Comparison of ENCODE assay signal across 16 mouse cellular contexts in genomic region chr8:77236701-77237100, GRCm38 (mm10).
DNase-seq lines count a peak whose midpoint lies in the region; ATAC-seq lines count a peak whose summit lies in the region.
"Had no signal": no experiment of that assay in that cellular context is flagged by ENCODE, and none has a peak within 500 bp of the region (broad histone marks: within the 10 kb centered on the region; RNA-seq: fewer than 3 reads in every experiment).

No protein-coding gene starts in this region.

- intact Hi-C loops in left cerebral cortex, postnatal 14 days (cut with DNase I) = no loop called here

- no peak overlapping the region for H3K4me3 ChIP-seq in forebrain, embryonic 14.5 days (ENCODE audit: low read depth, low read length)
- no peak overlapping the region for H3K4me3 ChIP-seq in forebrain, embryonic 12.5 days (replicated peaks)
- no peak overlapping the region for H3K4me3 ChIP-seq in lung, embryonic 16.5 days (ENCODE audit: low read length)
- H3K4me3 ChIP-seq: heart, embryonic 13.5 days; hindbrain, embryonic 15.5 days; limb, embryonic 15.5 days; midbrain, embryonic 10.5 days had no signal

- WGBS in forebrain, embryonic 14.5 days = 49% methylated on average over 1 of the region's 1 CpGs
- 68% methylated on average over 1 of the region's 1 CpGs for WGBS in forebrain, embryonic 12.5 days
- 55% methylated on average over 1 of the region's 1 CpGs for WGBS in lung, embryonic 16.5 days

- no peaks in the 10 kb centered on the region for H3K36me3 ChIP-seq in forebrain, embryonic 14.5 days (ENCODE audit: control insufficient read depth, insufficient read depth, low read length)
- no peaks in the 10 kb centered on the region for H3K36me3 ChIP-seq in forebrain, embryonic 12.5 days (replicated peaks)
- H3K36me3 ChIP-seq in lung, embryonic 16.5 days (ENCODE audit: control insufficient read depth, insufficient read depth, low read length) = no peaks in the 10 kb centered on the region
- H3K36me3 ChIP-seq: heart, embryonic 13.5 days; hindbrain, embryonic 15.5 days; limb, embryonic 15.5 days; midbrain, embryonic 10.5 days had no signal

- no peak overlapping the region for H3K27ac ChIP-seq in forebrain, embryonic 14.5 days (ENCODE audit: low read depth, low read length)
- no peak overlapping the region for H3K27ac ChIP-seq in forebrain, embryonic 12.5 days
- no peak overlapping the region for H3K27ac ChIP-seq in lung, embryonic 16.5 days (ENCODE audit: low read length)
- H3K27ac ChIP-seq: heart, embryonic 13.5 days; hindbrain, embryonic 15.5 days; limb, embryonic 15.5 days; midbrain, embryonic 10.5 days had no signal

- no peaks in the 10 kb centered on the region for H3K4me1 ChIP-seq in forebrain, embryonic 14.5 days (ENCODE audit: control insufficient read depth, insufficient read depth, low read length)
- H3K4me1 ChIP-seq in forebrain, embryonic 12.5 days = no peaks in the 10 kb centered on the region
- H3K4me1 ChIP-seq in lung, embryonic 16.5 days (replicated peaks; ENCODE audit: control insufficient read depth, insufficient read depth, low read length) = peaks cover 2% of the 10 kb centered on the region; the same call in 1 of the 2 replicates
- H3K4me1 ChIP-seq: hindbrain, embryonic 15.5 days; midbrain, embryonic 10.5 days had no signal

- H3K27me3 ChIP-seq in forebrain, embryonic 14.5 days (replicated peaks; ENCODE audit: control insufficient read depth, insufficient read depth, low read length) = no peaks in the 10 kb centered on the region
- H3K27me3 ChIP-seq in forebrain, embryonic 12.5 days = no peaks in the 10 kb centered on the region
- H3K27me3 ChIP-seq in lung, embryonic 16.5 days (ENCODE audit: control insufficient read depth, insufficient read depth, low read depth, low read length) = no peaks in the 10 kb centered on the region
- H3K27me3 ChIP-seq: heart, embryonic 13.5 days; hindbrain, embryonic 15.5 days; limb, embryonic 15.5 days; Patski had no signal

- peak; percentile 51 for DNase-seq in forebrain, embryonic 14.5 days (ENCODE audit: low spot score)
- peak; percentile 67 to 73 for DNase-seq in kidney, adult 8-10 months
- no peak for DNase-seq in kidney, postnatal 4 days
- DNase-seq in brain, adult 2 months (ENCODE audit: low read depth, low spot score) = peak; percentile 43
- no peak for DNase-seq in ovary, postnatal 36 days (ENCODE audit: low spot score)
- DNase-seq in left cerebral cortex, postnatal 14 days (ENCODE audit: low spot score in 2 of 2) = no peak
- DNase-seq: cerebellum, postnatal 36 days; retina, postnatal 1 day; thymus, adult 2 months had no signal

- ATAC-seq in forebrain, embryonic 14.5 days = no peak
- ATAC-seq in forebrain, embryonic 12.5 days (ENCODE audit: low FRiP score) = no peak
- 0 out of 2 replicates have a peak, but pooled peaks have one; percentile 43 for ATAC-seq in lung, embryonic 16.5 days (ENCODE audit: low read depth)
- ATAC-seq: Patski had no signal

- H3K4me2 ChIP-seq in forebrain, embryonic 14.5 days (ENCODE audit: low read length) = no peak overlapping the region
- no peak overlapping the region for H3K4me2 ChIP-seq in forebrain, embryonic 12.5 days
- no peak overlapping the region for H3K4me2 ChIP-seq in lung, embryonic 16.5 days (ENCODE audit: low read depth, low read length)
- H3K4me2 ChIP-seq: heart, embryonic 13.5 days; hindbrain, embryonic 15.5 days; limb, embryonic 15.5 days had no signal

- no peaks in the 10 kb centered on the region for H3K9me3 ChIP-seq in forebrain, embryonic 14.5 days (replicated peaks; ENCODE audit: control insufficient read depth, low read length)
- H3K9me3 ChIP-seq in forebrain, embryonic 12.5 days = no peaks in the 10 kb centered on the region
- H3K9me3 ChIP-seq in lung, embryonic 16.5 days (ENCODE audit: control insufficient read depth, low read length) = no peaks in the 10 kb centered on the region
- H3K9me3 ChIP-seq: heart, embryonic 13.5 days; hindbrain, embryonic 15.5 days; limb, embryonic 15.5 days; midbrain, embryonic 10.5 days had no signal

- H3K9ac ChIP-seq in forebrain, embryonic 14.5 days (ENCODE audit: low read length) = no peak overlapping the region
- no peak overlapping the region for H3K9ac ChIP-seq in forebrain, embryonic 12.5 days
- H3K9ac ChIP-seq in lung, embryonic 16.5 days (ENCODE audit: low read length) = no peak overlapping the region
- H3K9ac ChIP-seq: heart, embryonic 13.5 days; hindbrain, embryonic 15.5 days; limb, embryonic 15.5 days had no signal

Comparison
In these comparisons a context has a peak if more than half of its experiments do, and no peak if none do; other contexts are left out.
1. DNase-seq: peak in forebrain, embryonic 14.5 days (single experiment), kidney, adult 8-10 months (2 of 2) and brain, adult 2 months (single experiment); none in kidney, postnatal 4 days (0 of 2), ovary, postnatal 36 days (single experiment) and left cerebral cortex, postnatal 14 days (0 of 2).